Mouse (Mus musculus): ENCODE measurements around the gene Yjefn3. TPM values are rescaled to one million over a fixed set of nuclear protein-coding genes. Genes with fewer than 3 reads are reported as not detected.

The Yjefn3 gene
- polyA plus RNA-seq, 1 experiment from 2014 or later: 5.0 TPM

GRCm38 (mm10) chr8:69870003-69870765 lies 32.3 kb downstream of the Yjefn3 start:
- Histone ChIP-seq H3K4me3 (ENCODE audit: low read depth, low read length) (no peak overlapping the region), H3K4me2 (ENCODE audit: low read length) (no peak overlapping the region), H3K9me3 (ENCODE audit: control insufficient read depth, low read length) (no peaks in the 10 kb centered on the region), H3K9ac (ENCODE audit: low read length) (no peak overlapping the region), H3K27ac (ENCODE audit: low read depth) (no peak overlapping the region), H3K4me1 (replicated peaks; ENCODE audit: control insufficient read depth, insufficient read depth, low read length) (no peaks in the 10 kb centered on the region), H3K27me3 (replicated peaks; ENCODE audit: control insufficient read depth, insufficient read depth, low read length) (no peaks in the 10 kb centered on the region), H3K36me3 (ENCODE audit: control insufficient read depth, insufficient read depth, low read length) (no peaks in the 10 kb centered on the region)
- 85% methylated on average over 11 of the region's 11 CpGs for WGBS
- DNase-seq (ENCODE audit: low spot score) (no peak), ATAC-seq (replicated peaks; ENCODE audit: low FRiP score, low TSS enrichment, low read depth) (no peak)

GRCm38 (mm10) chr8:69867696-69868326 lies 34.7 kb downstream of the Yjefn3 start:
- no peaks in the 10 kb centered on the region for H3K9me3 ChIP-seq (ENCODE audit: control insufficient read depth, low read length)
- H3K9ac ChIP-seq (ENCODE audit: low read length): no peak overlapping the region
- ATAC-seq (replicated peaks; ENCODE audit: low FRiP score, low TSS enrichment, low read depth): no peak
- no peak overlapping the region for H3K27ac ChIP-seq (ENCODE audit: low read depth)
- no peak for DNase-seq (ENCODE audit: low spot score)
- no peak overlapping the region for H3K4me3 ChIP-seq (ENCODE audit: low read depth, low read length)
- no peaks in the 10 kb centered on the region for H3K36me3 ChIP-seq (ENCODE audit: control insufficient read depth, insufficient read depth, low read length)
- no peaks in the 10 kb centered on the region for H3K4me1 ChIP-seq (replicated peaks; ENCODE audit: control insufficient read depth, insufficient read depth, low read length)
- H3K4me2 ChIP-seq (ENCODE audit: low read length): no peak overlapping the region
- 68% methylated on average over 5 of the region's 5 CpGs for WGBS
- no peaks in the 10 kb centered on the region for H3K27me3 ChIP-seq (replicated peaks; ENCODE audit: control insufficient read depth, insufficient read depth, low read length)

GRCm38 (mm10) chr8:69864180-69864579 lies 38.3 kb downstream of the Yjefn3 start:
- no peak overlapping the region for H3K9ac ChIP-seq (ENCODE audit: low read length)
- no peak overlapping the region for H3K4me2 ChIP-seq (ENCODE audit: low read length)
- 79% methylated on average over 5 of the region's 5 CpGs for WGBS
- H3K36me3 ChIP-seq (ENCODE audit: control insufficient read depth, insufficient read depth, low read length): no peaks in the 10 kb centered on the region
- ATAC-seq (replicated peaks; ENCODE audit: low FRiP score, low TSS enrichment, low read depth) (no peak), DNase-seq (ENCODE audit: low spot score) (no peak)
- H3K27me3 ChIP-seq (replicated peaks; ENCODE audit: control insufficient read depth, insufficient read depth, low read length): no peaks in the 10 kb centered on the region
- no peak overlapping the region for H3K4me3 ChIP-seq (ENCODE audit: low read depth, low read length)
- H3K27ac ChIP-seq (ENCODE audit: low read depth): no peak overlapping the region
- no peaks in the 10 kb centered on the region for H3K4me1 ChIP-seq (replicated peaks; ENCODE audit: control insufficient read depth, insufficient read depth, low read length)
- no peaks in the 10 kb centered on the region for H3K9me3 ChIP-seq (ENCODE audit: control insufficient read depth, low read length)

GRCm38 (mm10) chr8:69863387-69864020 lies 39.0 kb downstream of the Yjefn3 start:
- WGBS: 92% methylated on average over 5 of the region's 5 CpGs
- Histone ChIP-seq H3K36me3 (ENCODE audit: control insufficient read depth, insufficient read depth, low read length) (no peaks in the 10 kb centered on the region), H3K9me3 (ENCODE audit: control insufficient read depth, low read length) (no peaks in the 10 kb centered on the region), H3K27me3 (replicated peaks; ENCODE audit: control insufficient read depth, insufficient read depth, low read length) (no peaks in the 10 kb centered on the region), H3K4me3 (ENCODE audit: low read depth, low read length) (no peak overlapping the region), H3K4me1 (replicated peaks; ENCODE audit: control insufficient read depth, insufficient read depth, low read length) (no peaks in the 10 kb centered on the region), H3K4me2 (ENCODE audit: low read length) (no peak overlapping the region), H3K9ac (ENCODE audit: low read length) (no peak overlapping the region), H3K27ac (ENCODE audit: low read depth) (no peak overlapping the region)
- ATAC-seq (replicated peaks; ENCODE audit: low FRiP score, low TSS enrichment, low read depth) (no peak), DNase-seq (ENCODE audit: low spot score) (no peak)

- H3K36me3 ChIP-seq (ENCODE audit: control insufficient read depth, insufficient read depth, low read length): no peaks in the 10 kb centered on the region
- ATAC-seq (replicated peaks; ENCODE audit: low FRiP score, low TSS enrichment, low read depth) (no peak), DNase-seq (ENCODE audit: low spot score) (no peak)
- no peak overlapping the region for H3K9ac ChIP-seq (ENCODE audit: low read length)
- no peaks in the 10 kb centered on the region for H3K9me3 ChIP-seq (ENCODE audit: control insufficient read depth, low read length)
- H3K4me2 ChIP-seq (ENCODE audit: low read length): no peak overlapping the region
- H3K27ac ChIP-seq (ENCODE audit: low read depth): no peak overlapping the region
- no peaks in the 10 kb centered on the region for H3K4me1 ChIP-seq (replicated peaks; ENCODE audit: control insufficient read depth, insufficient read depth, low read length)
- H3K4me3 ChIP-seq (ENCODE audit: low read depth, low read length): no peak overlapping the region
- whole genome bisulfite sequencing: 69% methylated on average over 2 of the region's 2 CpGs
- H3K27me3 ChIP-seq (replicated peaks; ENCODE audit: control insufficient read depth, insufficient read depth, low read length): no peaks in the 10 kb centered on the region
Measured at GRCm38 (mm10) chr8:69861251-69861650, 41.3 kb downstream of the Yjefn3 start.

GRCm38 (mm10) chr8:69860807-69861206 lies 41.7 kb downstream of the Yjefn3 start:
- WGBS: 58% methylated on average over 4 of the region's 4 CpGs
- no peak overlapping the region for H3K4me3 ChIP-seq (ENCODE audit: low read depth, low read length)

GRCm38 (mm10) chr8:69853869-69854268 lies 48.6 kb downstream of the Yjefn3 start:
- Histone ChIP-seq H3K4me3 (ENCODE audit: low read depth, low read length) (no peak overlapping the region), H3K36me3 (ENCODE audit: control insufficient read depth, insufficient read depth, low read length) (no peaks in the 10 kb centered on the region), H3K27me3 (replicated peaks; ENCODE audit: control insufficient read depth, insufficient read depth, low read length) (no peaks in the 10 kb centered on the region), H3K9me3 (ENCODE audit: control insufficient read depth, low read length) (no peaks in the 10 kb centered on the region), H3K27ac (ENCODE audit: low read depth) (no peak overlapping the region), H3K9ac (ENCODE audit: low read length) (no peak overlapping the region), H3K4me2 (ENCODE audit: low read length) (no peak overlapping the region), H3K4me1 (replicated peaks; ENCODE audit: control insufficient read depth, insufficient read depth, low read length) (no peaks in the 10 kb centered on the region)
- ATAC-seq (replicated peaks; ENCODE audit: low FRiP score, low TSS enrichment, low read depth) (no peak), DNase-seq (ENCODE audit: low spot score) (no peak)
- 91% methylated on average over 10 of the region's 10 CpGs for WGBS

More at GRCm38 (mm10) chr8:69860807-69861206, 41.7 kb downstream of the Yjefn3 start:
- Histone ChIP-seq H3K27me3 (replicated peaks; ENCODE audit: control insufficient read depth, insufficient read depth, low read length) (no peaks in the 10 kb centered on the region), H3K36me3 (ENCODE audit: control insufficient read depth, insufficient read depth, low read length) (no peaks in the 10 kb centered on the region), H3K4me1 (replicated peaks; ENCODE audit: control insufficient read depth, insufficient read depth, low read length) (no peaks in the 10 kb centered on the region), H3K9me3 (ENCODE audit: control insufficient read depth, low read length) (no peaks in the 10 kb centered on the region), H3K4me2 (ENCODE audit: low read length) (no peak overlapping the region), H3K27ac (ENCODE audit: low read depth) (no peak overlapping the region), H3K9ac (ENCODE audit: low read length) (no peak overlapping the region)
- ATAC-seq (replicated peaks; ENCODE audit: low FRiP score, low TSS enrichment, low read depth) (no peak), DNase-seq (ENCODE audit: low spot score) (no peak)

- ATAC-seq (replicated peaks; ENCODE audit: low FRiP score, low TSS enrichment, low read depth): no peak
Measured at GRCm38 (mm10) chr8:69850926-69851506, 51.5 kb downstream of the Yjefn3 start.

More at GRCm38 (mm10) chr8:69850926-69851506, 51.5 kb downstream of the Yjefn3 start:
- no peak for DNase-seq (ENCODE audit: low spot score)
- Histone ChIP-seq H3K4me1 (replicated peaks; ENCODE audit: control insufficient read depth, insufficient read depth, low read length) (0 out of 2 replicates have a peak, but pooled peaks cover 3% of the 10 kb centered on the region), H3K4me2 (ENCODE audit: low read length) (no peak overlapping the region), H3K36me3 (ENCODE audit: control insufficient read depth, insufficient read depth, low read length) (no peaks in the 10 kb centered on the region), H3K4me3 (ENCODE audit: low read depth, low read length) (no peak overlapping the region), H3K9me3 (ENCODE audit: control insufficient read depth, low read length) (no peaks in the 10 kb centered on the region), H3K27ac (ENCODE audit: low read depth) (no peak overlapping the region), H3K27me3 (replicated peaks; ENCODE audit: control insufficient read depth, insufficient read depth, low read length) (no peaks in the 10 kb centered on the region), H3K9ac (ENCODE audit: low read length) (no peak overlapping the region)
- WGBS: 75% methylated on average over 7 of the region's 7 CpGs
